Mouse (Mus musculus) adrenal gland, adult 8-10 months (tissue): ENCODE measurements around the gene Dnajc4. TPM values are rescaled to one million over a fixed set of nuclear protein-coding genes. Genes with fewer than 3 reads are reported as not detected.

Experiments used
- DNase-seq: peaks from one replicate; pipeline ENCODE4 v3.0.0; 2022
- total RNA-seq, 4 experiments: library from RNA; stranded (reverse); gene quantifications; 2 replicates each; pipeline ENCODE4 v1.2.4; 2022

Gene Dnajc4
- total RNA-seq, 4 experiments from 2014 or later = 38.4 to 55.9 (median 43.3) TPM

DNA sequence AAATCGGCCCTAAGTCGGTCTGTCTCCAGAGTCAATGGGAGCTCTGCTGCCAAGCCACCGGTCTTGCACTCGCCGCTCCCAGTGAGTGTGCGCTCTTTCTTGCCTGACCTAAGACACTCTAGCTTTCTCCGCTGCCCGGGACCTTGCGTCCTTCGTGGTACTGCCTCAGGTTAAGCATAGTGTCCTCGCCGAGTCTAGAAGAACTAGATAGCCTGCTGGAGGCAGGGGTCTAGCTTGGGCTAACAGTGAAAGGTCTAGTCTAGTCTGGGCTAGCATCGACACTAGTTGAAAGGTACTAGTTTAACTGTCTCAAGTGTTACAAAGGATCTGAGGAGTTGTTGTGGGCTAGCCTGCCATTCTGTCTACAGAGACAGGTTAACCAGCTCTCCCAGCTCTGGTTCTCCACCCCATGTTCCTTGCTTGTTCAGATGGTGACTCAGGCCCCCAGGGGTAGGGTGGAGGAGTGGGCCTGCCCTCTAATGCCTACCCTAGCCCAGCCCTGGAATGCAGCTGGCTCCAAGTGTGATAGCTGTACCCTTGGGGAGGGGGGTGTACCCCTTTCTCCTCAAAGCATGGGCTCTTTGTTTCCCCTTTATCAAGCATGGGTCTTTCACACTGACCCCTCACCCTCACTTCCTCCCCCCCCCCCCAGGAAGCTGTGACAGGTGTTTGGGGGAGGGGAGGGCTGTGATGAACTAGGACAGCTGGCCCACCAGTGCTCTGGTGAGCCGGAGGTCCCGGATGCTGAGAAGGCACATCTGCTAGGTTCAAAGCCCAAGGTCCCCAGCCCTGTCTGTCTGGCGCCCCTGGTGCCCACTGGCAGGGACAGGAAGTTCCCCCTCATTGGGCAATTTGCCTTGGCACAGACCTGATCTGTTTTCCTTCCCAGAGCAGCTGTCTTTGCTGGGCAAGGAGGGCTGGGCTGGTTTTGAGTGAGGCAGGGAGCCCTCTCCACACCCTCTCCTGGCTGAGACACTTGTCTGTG lies 16.5 kb downstream of the Dnajc4 start, which contains the start of gene Plcb3:
Plcb3 (minus strand) TSS at position 934 of the 985 bp plus-strand sequence.
- peak; percentile 69 for DNase-seq

DNA sequence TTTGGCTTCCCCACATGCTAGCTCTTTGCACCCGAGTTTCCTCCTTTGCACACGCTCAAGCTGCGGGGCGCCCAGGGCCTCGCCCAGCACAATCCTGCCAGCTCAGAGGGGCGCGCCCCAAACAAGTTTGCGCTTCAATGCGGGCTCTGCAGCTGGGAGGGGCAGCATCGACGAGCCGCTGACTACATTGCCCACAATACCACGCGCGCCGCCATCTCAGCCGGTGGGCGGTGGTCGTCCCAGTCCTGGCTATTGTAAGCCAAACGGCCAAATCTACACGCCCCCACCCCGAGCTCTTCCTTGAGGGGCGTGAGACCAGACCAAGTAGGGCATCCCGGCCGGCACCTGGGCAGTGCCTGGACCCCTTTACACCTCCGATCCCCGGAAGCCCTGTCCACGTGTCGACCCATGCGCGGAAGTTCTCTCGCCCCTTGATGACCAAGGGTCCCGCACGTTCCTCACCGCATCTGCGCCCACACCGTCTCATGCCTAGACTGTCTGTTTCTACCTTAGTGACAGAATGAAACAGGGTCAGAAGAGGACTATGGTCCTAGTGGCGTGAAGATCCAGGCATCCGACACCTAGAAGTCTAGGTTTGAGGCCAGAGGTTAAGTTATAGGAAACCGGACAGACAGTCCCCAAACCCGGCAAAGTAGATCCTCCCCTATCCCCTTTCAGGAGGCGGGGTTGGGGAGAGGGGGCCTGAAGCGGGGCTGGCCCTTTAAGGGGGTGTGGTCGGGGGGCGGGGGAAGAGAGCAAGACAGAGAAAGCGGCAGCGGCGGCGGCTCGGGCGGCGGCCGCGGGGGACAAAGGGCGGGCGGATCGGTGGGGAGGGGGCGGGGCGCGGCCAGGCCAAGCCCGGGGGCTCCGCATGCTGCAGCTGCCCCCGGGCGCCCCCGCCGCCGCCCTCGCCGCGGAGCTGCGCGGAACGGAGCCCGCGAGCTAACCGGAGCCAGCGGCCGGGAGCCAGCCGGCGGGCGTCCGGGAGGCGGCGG lies 17.9 kb downstream of the Dnajc4 start, which contains the start of gene Ppp1r14b:
Ppp1r14b (plus strand) TSS at position 758 of the 995 bp plus-strand sequence.
- peak; percentile 77 for DNase-seq

DNA sequence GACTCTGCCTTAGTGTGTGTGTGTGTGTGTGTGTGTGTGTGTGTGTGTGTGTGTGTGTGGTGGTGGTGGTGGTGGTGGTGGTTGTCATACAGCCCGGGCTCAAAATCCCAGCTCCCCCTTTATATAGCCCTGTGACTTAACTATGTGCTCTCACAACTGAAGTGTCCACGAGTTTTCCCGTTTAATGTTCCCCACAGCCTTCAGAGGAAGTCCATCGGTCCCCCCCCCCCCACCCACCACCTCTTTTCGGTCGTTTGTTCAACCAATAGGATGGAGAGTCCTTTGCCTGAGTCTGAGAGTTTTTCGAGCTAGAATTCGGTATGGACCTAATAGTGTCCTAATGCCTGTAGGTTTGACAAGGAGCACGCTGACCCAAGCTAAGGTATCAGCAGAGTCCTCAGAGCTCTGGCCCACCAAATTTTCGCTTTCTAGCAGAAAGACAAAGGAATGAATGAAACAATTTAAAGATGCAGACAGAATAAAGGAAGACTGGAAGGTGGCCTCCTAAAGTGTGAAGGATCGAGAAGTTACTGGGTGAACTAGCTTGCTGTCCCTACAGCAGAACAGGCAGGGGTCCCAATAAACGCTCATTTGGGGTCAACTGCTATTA lies 18.7 kb downstream of the Dnajc4 start:
- no peak for DNase-seq

DNA sequence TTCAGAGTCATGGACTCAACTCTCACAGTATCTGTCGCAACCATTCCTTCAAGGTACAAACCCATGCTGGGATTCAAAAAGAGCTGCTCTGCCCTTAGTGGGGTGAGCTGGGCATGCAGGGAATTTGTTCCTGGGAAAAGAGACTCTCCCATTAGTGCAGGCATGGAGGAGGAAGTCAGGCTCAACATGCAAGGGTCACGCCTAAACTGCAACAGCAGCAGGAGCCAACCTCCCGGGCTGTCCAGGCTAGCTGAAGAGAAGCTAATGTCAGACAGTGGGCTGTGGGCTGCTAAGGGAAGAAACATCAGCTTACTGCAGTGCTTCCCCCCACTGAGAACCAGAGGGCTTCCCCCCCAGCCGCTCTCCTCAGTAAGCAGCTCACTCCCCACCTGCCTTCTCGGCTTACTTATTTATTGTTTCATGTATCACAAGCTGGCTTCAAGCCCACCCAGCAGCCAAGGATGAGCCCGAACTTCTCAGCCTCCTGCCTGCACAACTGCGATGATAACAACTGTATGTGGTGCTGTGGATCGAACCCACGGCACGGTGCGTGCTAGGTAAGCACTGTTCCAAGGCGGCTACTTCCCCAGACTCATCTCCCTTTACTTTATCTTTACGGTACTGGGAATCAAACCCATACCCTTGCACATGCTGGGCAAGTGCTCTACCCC lies 20.0 kb downstream of the Dnajc4 start:
- DNase-seq = no peak

DNA sequence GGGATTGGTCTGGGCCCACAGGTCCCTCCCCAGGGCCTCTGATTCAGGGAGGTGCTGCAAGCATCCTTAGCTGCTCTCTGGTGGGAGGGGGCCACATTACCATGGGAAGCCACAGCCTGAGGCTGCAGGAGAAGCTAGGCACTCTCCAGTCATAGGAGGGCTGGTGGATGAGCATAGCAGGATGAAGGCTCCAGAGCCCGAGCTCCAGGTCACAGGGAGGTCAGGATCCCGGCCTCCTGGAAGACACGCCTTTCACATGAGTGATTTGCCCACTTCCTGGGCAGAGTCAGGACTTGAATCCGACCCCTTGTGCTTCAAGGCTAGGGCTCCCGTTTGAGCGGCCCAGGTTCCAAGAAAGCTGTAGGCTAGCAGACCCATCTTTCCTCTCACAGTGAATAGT lies 20.7 kb downstream of the Dnajc4 start:
- no peak for DNase-seq

DNA sequence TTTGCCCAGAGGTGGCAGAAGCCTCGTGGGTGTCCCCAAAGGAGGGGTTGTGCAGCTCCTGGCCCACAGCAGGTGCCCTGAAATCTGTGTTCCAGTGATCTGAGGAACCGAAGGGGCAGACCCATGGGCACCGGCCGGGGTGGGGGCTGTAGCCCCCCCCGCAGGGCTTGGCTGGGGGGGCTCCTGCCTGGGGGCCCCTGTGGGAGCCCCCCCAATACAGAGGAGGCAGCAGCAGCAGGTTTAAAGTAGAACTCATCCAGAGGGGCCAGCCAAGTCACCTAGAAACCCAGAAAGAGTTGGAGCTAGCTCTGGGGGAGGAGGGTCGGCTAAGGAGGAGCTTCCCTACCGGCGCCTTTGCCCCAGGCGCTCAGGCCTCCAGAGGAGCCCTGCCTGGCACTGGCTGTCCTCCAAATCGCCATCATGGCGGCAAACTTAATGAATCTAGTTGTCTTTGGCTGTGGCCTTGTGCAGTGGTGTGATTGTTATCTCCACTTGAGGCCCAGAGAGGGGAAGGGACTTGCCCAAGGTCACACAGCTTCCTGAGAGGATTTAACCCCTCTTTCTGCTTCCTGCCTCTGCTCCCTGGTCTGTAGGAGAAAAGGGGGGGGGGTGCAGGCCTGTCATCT lies 21.8 kb downstream of the Dnajc4 start:
- no peak for DNase-seq

DNA sequence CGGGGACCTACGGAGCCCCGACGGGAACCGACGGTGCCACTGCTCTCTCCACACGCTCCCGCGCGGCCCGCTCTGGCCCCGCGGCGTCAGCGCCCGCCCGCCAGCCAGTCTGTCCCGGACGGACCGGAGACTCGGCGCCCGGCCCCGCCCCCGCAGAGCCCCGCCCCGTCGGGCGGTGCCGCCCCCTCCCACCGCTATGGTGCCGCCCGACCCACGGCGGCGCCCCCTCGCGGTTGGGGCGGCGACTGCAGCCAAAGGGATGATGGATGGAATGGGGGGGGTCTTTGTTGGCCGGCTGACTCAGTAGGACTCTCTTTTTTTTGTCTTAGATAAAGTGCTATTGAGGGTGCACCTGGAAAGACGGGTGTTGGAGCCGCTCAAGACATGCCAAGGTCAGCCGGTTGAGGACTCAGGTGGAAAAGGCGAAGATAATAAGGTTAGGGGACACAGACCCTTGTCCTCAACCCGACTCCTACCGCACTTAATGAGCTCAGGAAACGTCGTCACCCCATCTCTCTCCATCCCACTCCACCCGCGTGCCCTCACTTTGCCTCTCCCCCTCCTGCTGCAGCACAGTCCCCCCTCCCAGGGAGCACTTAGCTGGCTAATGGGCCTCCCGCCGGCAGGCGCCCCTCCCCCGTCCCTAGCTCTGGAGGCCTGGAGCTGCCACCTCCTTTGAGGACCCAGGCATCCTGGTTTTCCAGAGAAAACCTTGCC lies 22.5 kb downstream of the Dnajc4 start:
- no peak for DNase-seq

DNA sequence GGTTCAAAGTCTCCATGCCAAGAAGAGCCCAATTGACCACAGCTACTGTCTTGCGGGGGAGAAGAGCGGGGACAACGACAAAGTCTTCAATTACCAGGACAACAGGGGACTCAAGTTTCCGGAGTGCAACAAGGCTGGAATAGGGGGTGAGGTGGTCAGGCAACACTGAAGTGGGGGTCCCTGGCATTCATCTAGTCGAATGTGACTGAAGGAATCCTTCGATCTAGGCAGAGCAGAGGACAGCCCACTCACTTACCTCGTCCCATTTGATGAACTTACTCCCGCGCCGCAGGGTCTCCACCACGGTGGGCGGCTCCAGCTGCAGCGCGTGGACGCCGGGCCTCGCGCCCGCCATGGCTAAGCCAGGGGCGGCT lies 23.1 kb downstream of the Dnajc4 start:
- DNase-seq = no peak

DNA sequence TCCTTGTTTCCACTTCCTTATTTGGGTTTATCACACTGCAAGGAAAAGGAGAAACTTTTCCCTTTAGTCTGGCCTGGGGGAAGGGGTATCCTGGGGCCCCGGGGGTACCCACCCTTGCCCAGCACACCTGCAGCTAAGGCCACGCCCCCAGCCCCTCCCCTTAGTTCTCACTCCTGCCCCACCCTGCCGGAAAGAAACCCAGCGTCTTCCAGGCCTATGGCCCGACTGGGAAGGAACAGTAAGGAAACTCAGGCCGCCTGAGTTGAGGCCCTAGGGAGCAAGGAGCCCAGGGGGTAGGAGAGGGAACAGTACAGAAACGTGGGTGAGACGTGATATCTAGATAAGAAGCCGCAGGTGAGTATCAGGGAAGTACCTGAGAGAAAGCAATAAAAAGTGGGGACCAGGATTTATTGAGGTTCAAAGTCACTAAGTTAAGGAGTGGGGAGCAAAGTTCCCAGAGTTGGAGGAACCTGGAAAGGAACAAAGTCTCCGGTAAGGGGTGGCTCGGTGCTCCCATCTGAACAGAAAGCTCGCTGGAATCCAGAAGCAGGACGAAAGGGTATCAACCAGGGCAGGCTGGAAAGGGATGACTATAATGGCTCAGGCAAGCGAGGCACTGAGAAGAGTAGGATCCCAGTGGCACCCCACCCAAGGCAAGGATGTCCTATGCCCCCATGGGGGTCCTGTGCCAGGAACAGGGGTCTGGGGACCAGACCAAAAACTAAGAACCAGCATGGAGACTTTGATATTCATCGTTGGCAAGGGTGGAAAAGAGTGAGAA lies 23.7 kb downstream of the Dnajc4 start:
- no peak for DNase-seq

DNA sequence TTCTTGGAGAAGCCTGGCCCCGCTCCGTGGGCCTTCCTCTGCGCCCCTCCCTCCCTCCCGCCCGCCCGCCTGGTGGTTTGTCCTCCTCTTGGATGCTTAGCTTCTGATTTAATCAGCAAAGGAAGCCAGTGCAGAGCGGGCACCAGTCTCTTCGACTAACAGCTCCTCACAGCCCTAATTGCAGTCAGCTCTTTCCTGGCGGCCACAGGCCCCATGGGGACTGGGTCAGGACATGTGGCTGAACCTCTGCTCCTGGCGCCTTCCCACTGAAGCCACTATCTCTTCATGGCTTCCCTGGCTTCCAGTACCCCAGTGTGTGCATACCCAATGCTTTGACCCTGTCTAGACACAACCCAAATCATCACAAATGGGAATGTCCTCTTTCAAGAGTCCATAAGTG lies 35.9 kb downstream of the Dnajc4 start:
- DNase-seq = no peak

DNA sequence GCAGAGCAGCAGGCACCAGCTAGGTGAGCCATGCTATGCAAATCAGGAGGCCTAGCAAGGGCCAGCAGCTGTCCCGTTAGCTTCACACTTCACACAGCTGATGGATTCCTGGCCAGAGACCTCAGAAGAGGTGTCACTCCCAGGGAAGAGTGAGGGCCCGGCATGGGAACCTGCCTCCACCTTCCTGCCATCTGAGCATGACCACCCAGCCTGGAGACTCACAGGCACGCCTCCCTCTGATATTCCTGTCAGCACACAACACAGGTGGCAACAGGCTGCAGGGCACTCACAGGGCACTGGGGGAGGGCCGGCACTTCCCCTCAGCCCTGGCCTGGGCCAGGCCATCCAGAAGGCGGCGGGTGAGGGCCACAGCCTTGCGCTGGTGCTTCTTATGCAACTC lies 36.9 kb downstream of the Dnajc4 start:
- DNase-seq = no peak

DNA sequence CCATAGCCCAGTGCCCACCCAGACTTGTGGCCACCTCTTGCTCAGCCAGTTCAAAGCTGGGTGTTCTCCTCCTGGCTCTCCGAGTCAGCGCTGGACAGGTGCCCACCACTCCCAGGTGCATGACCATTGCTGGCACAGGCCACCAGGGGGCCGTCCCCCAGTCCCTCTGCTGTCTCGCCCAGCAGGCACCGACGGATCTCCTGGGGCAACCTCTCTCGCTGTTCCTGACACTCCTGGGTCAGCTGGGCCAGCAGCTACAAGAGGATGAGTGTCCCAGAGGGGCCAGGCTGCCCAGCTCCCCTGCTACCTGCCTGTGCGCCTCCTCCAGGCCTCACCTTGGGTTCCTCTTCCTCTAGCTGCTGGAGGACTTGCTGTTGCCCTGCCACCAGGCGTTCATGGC lies 38.3 kb downstream of the Dnajc4 start:
- no peak for DNase-seq

DNA sequence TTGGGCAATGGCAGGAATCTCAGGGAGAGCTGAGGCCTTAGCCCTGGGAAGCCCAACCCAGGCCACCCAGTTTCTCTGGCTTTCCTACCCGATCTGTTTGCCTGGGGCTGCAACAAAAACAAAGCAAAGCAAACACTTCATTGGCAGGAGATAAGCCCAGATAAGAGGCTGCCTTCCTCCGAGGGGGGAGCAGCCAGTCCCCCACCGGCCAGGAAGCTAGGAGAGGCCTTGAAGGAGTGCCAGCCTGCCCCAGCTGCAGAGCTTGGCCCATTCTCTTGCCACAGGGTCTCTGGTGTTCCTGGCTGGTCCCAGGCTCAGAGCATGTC lies 39.7 kb downstream of the Dnajc4 start:
- DNase-seq = peak; percentile 82

DNA sequence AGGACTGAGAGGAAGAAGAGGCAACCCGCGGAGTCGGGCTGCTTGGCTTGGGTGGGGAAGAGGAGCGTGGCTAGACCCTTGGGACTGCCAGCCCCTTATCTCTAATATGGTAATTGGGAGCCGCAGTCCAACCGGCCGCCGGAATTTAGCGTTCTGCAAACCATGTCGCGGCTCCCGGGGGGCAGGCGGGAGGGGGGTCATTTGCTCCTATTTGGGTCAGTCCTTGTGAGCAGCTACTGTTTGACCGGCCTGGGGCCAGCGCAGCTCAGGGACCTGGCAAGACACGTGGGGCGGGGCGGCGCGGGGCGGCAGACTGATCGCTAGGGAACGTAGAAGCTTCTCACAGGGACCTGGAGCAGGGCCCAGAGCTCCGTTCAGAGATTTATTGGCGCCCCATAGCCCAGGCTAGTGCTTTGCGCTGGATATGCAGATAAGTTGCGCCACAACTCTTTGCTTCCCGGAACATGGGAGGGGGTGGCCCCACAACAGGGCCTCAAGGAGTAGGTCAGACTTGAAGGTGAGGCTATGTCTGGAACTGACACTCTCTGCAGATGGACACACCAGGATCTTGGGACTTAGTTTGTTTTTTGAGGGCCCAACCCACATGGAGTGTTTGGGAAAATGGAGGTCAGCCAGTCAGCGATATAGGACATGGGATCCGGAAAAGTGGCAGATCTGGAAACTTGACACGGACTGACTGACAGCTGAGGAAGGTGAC lies 40.2 kb downstream of the Dnajc4 start:
- DNase-seq = peak; percentile 91

DNA sequence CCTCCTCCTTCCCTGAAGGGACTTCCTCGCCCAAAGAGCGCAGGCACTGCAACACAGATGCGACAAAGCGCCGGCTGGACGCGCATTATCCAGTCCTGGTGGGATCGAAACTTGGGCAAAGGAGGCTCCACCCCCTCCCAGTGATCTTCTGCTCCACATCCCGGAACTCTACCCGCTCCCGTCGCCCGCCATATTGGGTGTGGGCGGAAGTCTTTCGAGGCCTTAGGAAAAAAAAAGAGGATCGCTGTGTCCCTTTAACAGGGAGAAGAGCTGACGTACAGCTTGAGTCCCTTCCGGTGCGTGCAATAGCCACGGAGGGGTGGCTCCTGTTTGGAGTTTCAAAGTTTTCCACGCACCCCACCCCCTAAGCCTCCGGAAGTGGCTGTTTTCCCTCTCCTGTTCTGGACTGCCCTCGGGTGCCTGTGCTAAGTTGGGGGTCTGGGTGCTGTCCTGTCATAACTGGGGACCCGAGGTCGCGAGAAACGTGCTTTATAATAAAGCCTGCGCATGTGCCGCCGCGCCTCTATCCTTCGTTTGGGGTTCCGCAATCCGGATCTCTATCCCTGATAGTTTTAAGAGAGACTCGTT lies 40.9 kb downstream of the Dnajc4 start:
- DNase-seq = peak; percentile 98

DNA sequence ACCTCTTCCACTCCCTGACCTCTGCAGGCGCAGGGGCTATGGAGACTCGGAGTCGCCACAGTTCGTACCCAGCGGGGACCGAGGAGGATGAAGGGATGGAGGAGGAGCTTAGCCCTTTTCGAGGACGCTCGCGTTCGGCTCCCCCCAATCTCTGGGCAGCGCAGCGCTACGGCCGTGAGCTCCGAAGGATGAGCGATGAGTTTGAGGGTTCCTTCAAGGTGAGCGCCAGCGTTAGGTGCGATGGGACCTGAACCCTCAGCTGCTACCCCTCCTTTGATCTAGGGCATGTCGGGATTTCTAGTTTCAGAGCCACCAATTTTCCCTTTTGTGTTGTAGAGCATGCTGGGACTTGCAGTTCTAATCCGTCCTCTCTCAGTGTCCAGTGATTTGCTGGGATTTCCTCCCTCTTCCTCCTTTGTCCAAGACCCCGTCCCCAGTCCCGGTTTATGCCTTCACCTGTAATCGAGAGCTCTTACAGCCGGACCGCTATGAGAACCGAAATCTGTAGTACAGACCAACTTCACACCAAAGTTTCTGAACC lies 41.7 kb downstream of the Dnajc4 start:
- DNase-seq = peak; percentile 64

DNA sequence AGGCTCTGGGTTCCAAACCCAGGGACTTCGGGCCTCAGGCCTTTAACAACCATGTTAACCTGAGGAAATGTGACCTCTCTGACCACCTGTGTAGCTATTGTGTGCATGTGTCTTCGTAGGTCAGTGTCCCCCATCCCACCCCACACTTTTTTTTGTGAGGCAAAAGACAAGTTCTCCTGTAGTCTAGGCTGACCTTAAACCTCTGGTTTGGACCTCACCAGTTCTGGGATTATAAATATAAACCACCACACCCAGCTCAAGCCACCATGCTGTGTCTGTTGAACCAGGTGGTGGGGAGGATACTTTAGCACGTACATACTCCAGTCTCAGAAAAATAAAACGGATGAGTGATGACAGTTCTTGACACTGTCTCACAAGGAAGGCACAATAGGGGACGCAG lies 42.4 kb downstream of the Dnajc4 start:
- no peak for DNase-seq

DNA sequence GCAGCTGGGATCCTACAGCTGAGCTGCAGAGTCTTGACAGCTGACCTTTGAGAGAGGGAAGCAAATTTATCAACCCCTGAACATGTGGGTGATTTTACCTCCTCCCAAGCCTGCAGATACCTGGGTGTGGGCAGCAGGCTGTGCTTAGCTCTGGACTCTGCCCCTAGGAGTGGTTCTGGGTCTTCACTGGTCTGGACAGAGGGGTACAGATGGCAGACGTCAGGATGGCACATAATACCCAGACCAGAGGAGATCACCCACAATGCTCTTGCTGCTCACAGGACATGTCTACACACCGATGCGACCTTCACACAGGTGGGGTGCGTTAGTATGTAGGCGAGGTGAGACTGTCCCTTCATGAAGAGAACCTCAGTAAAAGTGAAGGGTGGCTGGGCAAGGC lies 42.8 kb downstream of the Dnajc4 start:
- DNase-seq = no peak

DNA sequence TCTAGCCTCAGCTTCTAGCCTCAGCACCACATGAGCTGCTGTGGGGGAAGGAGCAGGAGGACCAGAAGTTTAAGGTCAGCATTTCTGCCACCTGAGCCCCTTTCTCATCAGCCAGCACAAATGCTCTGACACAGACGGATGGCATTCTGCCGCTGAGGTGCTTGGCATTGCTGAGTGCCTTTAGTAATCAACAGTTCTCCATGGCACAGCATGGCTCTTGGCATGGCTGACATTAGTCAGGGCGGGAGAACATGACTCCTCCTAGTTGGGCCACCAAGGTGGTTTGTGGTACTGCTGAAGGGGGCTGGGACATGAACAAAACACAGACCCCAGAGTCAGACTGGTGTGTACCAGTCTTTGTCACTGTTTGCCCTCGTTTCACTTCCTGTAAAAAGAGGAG lies 44.2 kb downstream of the Dnajc4 start:
- DNase-seq = no peak
